Mouse (Mus musculus) E14TG2a.4 (cell line): ENCODE data around the gene Tmem205.

Source experiments
- H3K27me3 ChIP-seq: 2 replicates; pipeline ENCODE4 v1.6.1; 2014; ENCODE audit warnings: low read length, control low read depth; ENCODE audit not compliant: insufficient read depth
- H3K36me3 ChIP-seq: 2 replicates; pipeline ENCODE4 v1.6.1; 2014; ENCODE audit warnings: low read length, control low read depth; ENCODE audit not compliant: insufficient read depth
- H3K4me1 ChIP-seq: replicated peaks from 2 replicates; pipeline ENCODE4 v1.6.1; 2014; ENCODE audit warnings: low read depth, low read length, control low read depth
- H3K4me3 ChIP-seq: replicated peaks from 2 replicates; pipeline ENCODE4 v1.5.1; 2014; ENCODE audit warnings: mild to moderate bottlenecking, low read length
- H3K9me3 ChIP-seq: 2 replicates; pipeline ENCODE4 v1.6.1; 2014; ENCODE audit warnings: low read length, control low read depth
- CTCF ChIP-seq: conservative IDR thresholded peaks from 2 replicates; pipeline ENCODE4 v1.5.1; 2014; ENCODE audit warnings: low read length
- NANOG ChIP-seq: IDR thresholded peaks from 2 replicates; pipeline ENCODE4 v1.6.1; 2014; ENCODE audit warnings: borderline replicate concordance, low read length, mixed read lengths
- POU5F1 ChIP-seq: IDR thresholded peaks from 2 replicates; pipeline ENCODE4 v1.6.1; 2014; ENCODE audit warnings: low read length, borderline replicate concordance

The Tmem205 gene

GRCm38 (mm10) chr9:21876601-21877000 is 50.8 kb downstream of the Tmem205 start:
- Histone ChIP-seq H3K36me3 (no peaks in the 10 kb centered on the region), H3K4me1 (peaks cover 7% of the 10 kb centered on the region), H3K27me3 (no peaks in the 10 kb centered on the region; the same call in 1 of the 2 replicates), H3K9me3 (peaks cover 35% of the 10 kb centered on the region), H3K4me3 (no peak overlapping the region)
- no peak for TF ChIP-seq POU5F1
- TF ChIP-seq NANOG, result no peak
- peak; percentile 37 for TF ChIP-seq CTCF

DNA sequence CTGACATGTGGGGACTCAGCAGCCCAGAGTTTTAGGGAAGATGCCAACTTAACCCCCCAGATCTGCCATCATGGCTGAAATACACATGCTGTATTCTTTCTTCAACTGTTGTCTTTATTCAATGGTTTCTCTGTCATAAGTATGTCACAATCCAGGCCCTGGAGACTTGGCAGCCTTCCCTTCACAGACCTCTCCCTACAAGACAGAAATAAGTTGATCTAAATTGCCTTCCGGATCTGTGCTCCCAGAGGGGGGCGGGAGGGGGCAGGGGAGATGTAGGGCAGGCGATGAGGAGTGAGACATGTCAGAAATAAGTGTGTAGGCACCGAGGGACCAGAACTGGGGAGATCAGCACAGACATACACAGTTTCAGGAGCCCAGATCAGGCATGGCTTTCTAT is 55.2 kb downstream of the Tmem205 start:
- H3K36me3 ChIP-seq, result no peaks in the 10 kb centered on the region
- no peak for TF ChIP-seq NANOG
- TF ChIP-seq POU5F1, result no peak
- no peak for TF ChIP-seq CTCF
- H3K4me1 ChIP-seq, result peaks cover 19% of the 10 kb centered on the region

More for the DNA sequence above, 55.2 kb downstream of the Tmem205 start:
- no peak overlapping the region for H3K4me3 ChIP-seq
- no peaks in the 10 kb centered on the region; the same call in 1 of the 2 replicates for H3K27me3 ChIP-seq
- H3K9me3 ChIP-seq, result peaks cover 17% of the 10 kb centered on the region
